Mouse (Mus musculus) adrenal gland, postnatal 36 days (tissue): ENCODE results near the gene Pacsin2. TPM values are rescaled to one million over a fixed set of nuclear protein-coding genes. Genes with fewer than 3 reads are reported as not detected.

Experiments
- DNase-seq, 2 experiments: peaks; one replicate each; pipeline ENCODE4 v3.0.0; 2021; ENCODE audit warnings: mixed read lengths in 1 of 2
- total RNA-seq, 2 experiments: library from RNA; stranded (reverse); gene quantifications; 2 replicates each; pipeline ENCODE4 v1.2.3; 2021

The Pacsin2 gene
- total RNA-seq, 2 experiments from 2014 or later = 85.6 to 94.3 TPM

- DNase-seq = no peak
These were observed 12.1 kb downstream of the Pacsin2 start for GRCm38 (mm10) chr15:83452219-83452760.

GRCm38 (mm10) chr15:83451621-83452210, 12.7 kb downstream of the Pacsin2 start:
- peak; percentile 64 to 65 for DNase-seq

- no peak for DNase-seq
These were observed 14.4 kb downstream of the Pacsin2 start for GRCm38 (mm10) chr15:83450007-83450406.

- no peak for DNase-seq
These were observed 15.8 kb downstream of the Pacsin2 start for GRCm38 (mm10) chr15:83448646-83449045.

- DNase-seq = no peak
These were observed 16.4 kb downstream of the Pacsin2 start for GRCm38 (mm10) chr15:83447791-83448544.

GRCm38 (mm10) chr15:83445908-83446307, 18.5 kb downstream of the Pacsin2 start:
- DNase-seq = no peak

- no peak for DNase-seq
These were observed 19.0 kb downstream of the Pacsin2 start for GRCm38 (mm10) chr15:83445383-83445782.

GRCm38 (mm10) chr15:83444425-83444824, 20.0 kb downstream of the Pacsin2 start:
- DNase-seq = no peak

- no peak for DNase-seq
These were observed 21.8 kb downstream of the Pacsin2 start for GRCm38 (mm10) chr15:83442495-83443037.

- DNase-seq = no peak
These were observed 23.7 kb downstream of the Pacsin2 start for GRCm38 (mm10) chr15:83440726-83441125.

GRCm38 (mm10) chr15:83436541-83436940, 27.9 kb downstream of the Pacsin2 start:
- DNase-seq = no peak

- DNase-seq = no peak
These were observed 28.9 kb downstream of the Pacsin2 start for GRCm38 (mm10) chr15:83435324-83436090.

GRCm38 (mm10) chr15:83434692-83435091, 29.7 kb downstream of the Pacsin2 start:
- no peak for DNase-seq

- no peak for DNase-seq
These were observed 31.1 kb downstream of the Pacsin2 start for GRCm38 (mm10) chr15:83433344-83433743.

- DNase-seq = peak; percentile 67 to 71
These were observed 32.0 kb downstream of the Pacsin2 start for GRCm38 (mm10) chr15:83432231-83433031.

- DNase-seq = no peak
These were observed 33.2 kb downstream of the Pacsin2 start for GRCm38 (mm10) chr15:83430986-83431763.

GRCm38 (mm10) chr15:83430419-83430818, 34.0 kb downstream of the Pacsin2 start:
- DNase-seq = no peak

- DNase-seq = no peak
These were observed 35.8 kb downstream of the Pacsin2 start for GRCm38 (mm10) chr15:83428586-83428985.

- no peak for DNase-seq
These were observed 36.9 kb downstream of the Pacsin2 start for GRCm38 (mm10) chr15:83427294-83428163.

GRCm38 (mm10) chr15:83425794-83426193, 38.6 kb downstream of the Pacsin2 start:
- peak; percentile 33 to 39 for DNase-seq
